ENCODE assay signal across 12 mouse cellular contexts in the genomic region with DNA sequence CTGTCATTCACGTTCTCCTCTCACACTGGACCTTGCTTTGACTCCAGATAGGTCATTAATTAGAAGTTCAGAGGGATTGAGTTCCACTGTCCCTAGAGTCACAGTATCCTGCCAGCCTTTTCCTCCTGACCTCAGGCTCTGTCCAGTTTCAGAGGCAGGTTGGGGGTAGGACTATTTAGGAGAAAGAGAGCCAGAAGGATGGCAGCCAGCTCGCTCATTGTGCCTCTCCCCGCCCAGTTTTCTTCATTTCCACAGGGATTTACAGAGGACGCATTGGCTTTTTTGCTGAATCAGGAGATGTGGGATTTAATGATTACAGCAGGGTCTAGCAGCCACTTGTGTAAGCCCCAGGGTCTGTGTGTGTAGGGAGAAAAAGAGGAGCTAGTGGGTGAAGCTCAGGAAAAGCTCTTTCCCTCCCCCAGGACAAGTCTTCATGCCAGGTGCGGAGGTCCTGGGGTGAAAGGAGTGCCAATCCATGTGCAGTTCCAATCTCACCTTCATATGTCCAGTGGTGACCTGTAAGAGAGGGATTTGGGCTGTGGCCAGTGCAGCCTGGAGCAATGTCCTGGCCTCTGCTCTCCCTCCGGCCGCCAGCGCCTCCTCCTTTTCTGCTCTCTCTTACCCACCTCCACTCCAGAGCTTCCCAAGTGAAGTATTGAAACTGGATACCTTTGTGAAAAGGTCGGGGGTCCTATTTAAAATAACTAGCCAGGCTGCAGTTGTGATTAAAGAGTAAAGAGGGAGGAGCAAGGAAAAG. TPM values are rescaled to one million over a fixed set of nuclear protein-coding genes. Genes with fewer than 3 reads are reported as not detected.
A peak's percentile ranks its signal among the peaks of the same experiment; 100 is the strongest.
DNase-seq lines count a peak whose midpoint lies in the region; ATAC-seq lines count a peak whose summit lies in the region.
"Had no signal": no experiment of that assay in that cellular context is flagged by ENCODE, and none has a peak within 500 bp of the region (broad histone marks: within the 10 kb centered on the region; RNA-seq: fewer than 3 reads in every experiment).

No protein-coding gene starts in this region.

- H3K27me3 ChIP-seq in embryonic facial prominence, embryonic 13.5 days: peaks cover 9% of the 10 kb centered on the region; the same call in 1 of the 2 replicates
- no peaks in the 10 kb centered on the region for H3K27me3 ChIP-seq in limb, embryonic 11.5 days (ENCODE audit: control insufficient read depth, insufficient read depth, low read length)

- no peak overlapping the region for H3K27ac ChIP-seq in embryonic facial prominence, embryonic 13.5 days
- H3K27ac ChIP-seq in limb, embryonic 11.5 days (replicated peaks; ENCODE audit: low read depth, low read length): no peak overlapping the region
- H3K27ac ChIP-seq: liver, embryonic 14.5 days had no signal

- no peak overlapping the region for H3K4me3 ChIP-seq in embryonic facial prominence, embryonic 13.5 days
- no peak overlapping the region for H3K4me3 ChIP-seq in limb, embryonic 11.5 days (ENCODE audit: low read depth, low read length)
- H3K4me3 ChIP-seq: erythroblast, embryonic 14.5 days had no signal

- no peak for ATAC-seq in embryonic facial prominence, embryonic 13.5 days (ENCODE audit: insufficient number of reproducible peaks, insufficient read depth, low FRiP score, low TSS enrichment, low read depth)
- ATAC-seq in limb, embryonic 11.5 days (ENCODE audit: insufficient number of reproducible peaks, low FRiP score, low TSS enrichment, low read depth): no peak
- ATAC-seq in frontal cortex, adult (ENCODE audit: low TSS enrichment): no peak
- ATAC-seq: midbrain, embryonic 16.5 days had no signal

- no peaks in the 10 kb centered on the region for H3K9me3 ChIP-seq in embryonic facial prominence, embryonic 13.5 days
- H3K9me3 ChIP-seq in limb, embryonic 11.5 days (ENCODE audit: control insufficient read depth, low read length): no peaks in the 10 kb centered on the region

- peaks cover 4% of the 10 kb centered on the region; the same call in 1 of the 2 replicates for H3K36me3 ChIP-seq in embryonic facial prominence, embryonic 13.5 days
- 0 out of 2 replicates have a peak, but pooled peaks cover 2% of the 10 kb centered on the region for H3K36me3 ChIP-seq in limb, embryonic 11.5 days (ENCODE audit: control insufficient read depth, insufficient read depth, low read length)

- H3K4me1 ChIP-seq in embryonic facial prominence, embryonic 13.5 days: peaks cover 38% of the 10 kb centered on the region
- peaks cover 4% of the 10 kb centered on the region for H3K4me1 ChIP-seq in limb, embryonic 11.5 days (ENCODE audit: control insufficient read depth, insufficient read depth, low read length)

- intact Hi-C loops in heart, postnatal 25 days (cut with DNase I): no loop called here
- intact Hi-C loops in heart, postnatal 10 days (cut with DNase I): no loop called here

- 56% methylated on average over 9 of the region's 9 CpGs for WGBS in embryonic facial prominence, embryonic 13.5 days
- 69% methylated on average over 9 of the region's 9 CpGs for WGBS in limb, embryonic 11.5 days

- peak; percentile 94 for DNase-seq in heart, adult 11 months
- no peak for DNase-seq in heart, postnatal 25 days (ENCODE audit: low spot score)
- peak; percentile 62 for DNase-seq in heart, postnatal 10 days
- no peak for DNase-seq in limb, embryonic 11.5 days (ENCODE audit: low spot score)
- DNase-seq in thymus, postnatal 36 days: no peak
- no peak for DNase-seq in embryo, embryonic 10 days (ENCODE audit: low spot score)
- DNase-seq: retina, postnatal 1 day had no signal

- H3K4me2 ChIP-seq in embryonic facial prominence, embryonic 13.5 days: 0 out of 2 replicates have a peak overlapping the region, but pooled peaks have one; percentile 18
- H3K4me2 ChIP-seq in limb, embryonic 11.5 days (ENCODE audit: low read depth, severe bottlenecking): peak overlapping the region; percentile 90

- H3K9ac ChIP-seq in embryonic facial prominence, embryonic 13.5 days: peak overlapping the region; percentile 33; the same call in 1 of the 2 replicates
- H3K9ac ChIP-seq in limb, embryonic 11.5 days (ENCODE audit: low read length): no peak overlapping the region
- H3K9ac ChIP-seq: liver, embryonic 14.5 days had no signal

RNA-seq across cellular contexts. Expression of a gene that starts 2.7 kb away (rescaled TPM):
- total RNA-seq in heart, postnatal 25 days (2021): 100 to 1,000 TPM; 171 to 175 TPM
- polyA plus RNA-seq in embryonic facial prominence, embryonic 13.5 days (2015; fragmentation: Nextera tagmentation; extraction: Ambion mirVana): 14.5 and 16.6 TPM in 2 replicates
- 100 to 1,000 TPM; 142 to 150 TPM for total RNA-seq in heart, postnatal 10 days (2021)
- 128 and 129 TPM in 2 replicates for polyA plus RNA-seq in limb, embryonic 11.5 days (2014; fragmentation: Nextera tagmentation; extraction: Ambion mirVana)
- polyA plus RNA-seq: erythroblast, embryonic 14.5 days had no signal

RNA-seq across cellular contexts. Expression of a gene that starts 8.0 kb away (rescaled TPM):
- 100 to 1,000 TPM; 110 to 120 TPM for total RNA-seq in heart, postnatal 25 days (2021)
- polyA plus RNA-seq in embryonic facial prominence, embryonic 13.5 days (2015; fragmentation: Nextera tagmentation; extraction: Ambion mirVana): 29.6 and 32.3 TPM in 2 replicates
- 100 to 1,000 TPM; 147 to 151 TPM for total RNA-seq in heart, postnatal 10 days (2021)
- 26.1 and 27.3 TPM in 2 replicates for polyA plus RNA-seq in limb, embryonic 11.5 days (2014; fragmentation: Nextera tagmentation; extraction: Ambion mirVana)

RNA-seq across cellular contexts. Expression of a gene that starts 10.0 kb away (rescaled TPM):
- 10 to 100 TPM in 1 of 2 experiments, 1 to 10 TPM in 1; 7.2 to 13.9 TPM for total RNA-seq in heart, postnatal 25 days (2021)
- polyA plus RNA-seq in embryonic facial prominence, embryonic 13.5 days (2015; fragmentation: Nextera tagmentation; extraction: Ambion mirVana): 17.9 and 18.6 TPM in 2 replicates
- 10 to 100 TPM; 26.1 to 38.7 TPM for total RNA-seq in heart, postnatal 10 days (2021)
- 6.7 and 7.5 TPM in 2 replicates for polyA plus RNA-seq in limb, embryonic 11.5 days (2014; fragmentation: Nextera tagmentation; extraction: Ambion mirVana)
- polyA plus RNA-seq: erythroblast, embryonic 14.5 days had no signal

RNA-seq across cellular contexts. Expression of a gene that starts 19.7 kb away (rescaled TPM):
- 10 to 100 TPM in 1 of 2 experiments, 1 to 10 TPM in 1; 2.1 to 12.9 TPM for total RNA-seq in heart, postnatal 25 days (2021)
- polyA plus RNA-seq in embryonic facial prominence, embryonic 13.5 days (2015; fragmentation: Nextera tagmentation; extraction: Ambion mirVana): 7.0 and 7.8 TPM in 2 replicates
- total RNA-seq in heart, postnatal 10 days (2021): 1 to 10 TPM; 2.2 to 2.9 TPM
- 7.1 and 7.5 TPM in 2 replicates for polyA plus RNA-seq in limb, embryonic 11.5 days (2014; fragmentation: Nextera tagmentation; extraction: Ambion mirVana)

RNA-seq across cellular contexts. Expression of a gene that starts 27.3 kb away (rescaled TPM):
- total RNA-seq in heart, postnatal 25 days (2021): 10 to 100 TPM; 74.2 to 92.2 TPM
- polyA plus RNA-seq in embryonic facial prominence, embryonic 13.5 days (2015; fragmentation: Nextera tagmentation; extraction: Ambion mirVana): 241 and 251 TPM in 2 replicates
- 100 to 1,000 TPM; 102 to 109 TPM for total RNA-seq in heart, postnatal 10 days (2021)
- polyA plus RNA-seq in limb, embryonic 11.5 days (2014; fragmentation: Nextera tagmentation; extraction: Ambion mirVana): 125 and 151 TPM in 2 replicates

Comparison
In these comparisons a context has a peak if more than half of its experiments do, and no peak if none do; other contexts are left out.
1. DNase-seq: peak in heart, adult 11 months (single experiment) and heart, postnatal 10 days (2 of 2); none in heart, postnatal 25 days (single experiment), limb, embryonic 11.5 days (single experiment), thymus, postnatal 36 days (0 of 2) and embryo, embryonic 10 days (single experiment).